Mouse (Mus musculus): Measurements from ENCODE around the gene Pkig. TPM values are rescaled to one million over a fixed set of nuclear protein-coding genes. Genes with fewer than 3 reads are reported as not detected.

Gene Pkig
- polyA plus RNA-seq, 1 experiment from 2014 or later, result 66.3 TPM

DNA sequence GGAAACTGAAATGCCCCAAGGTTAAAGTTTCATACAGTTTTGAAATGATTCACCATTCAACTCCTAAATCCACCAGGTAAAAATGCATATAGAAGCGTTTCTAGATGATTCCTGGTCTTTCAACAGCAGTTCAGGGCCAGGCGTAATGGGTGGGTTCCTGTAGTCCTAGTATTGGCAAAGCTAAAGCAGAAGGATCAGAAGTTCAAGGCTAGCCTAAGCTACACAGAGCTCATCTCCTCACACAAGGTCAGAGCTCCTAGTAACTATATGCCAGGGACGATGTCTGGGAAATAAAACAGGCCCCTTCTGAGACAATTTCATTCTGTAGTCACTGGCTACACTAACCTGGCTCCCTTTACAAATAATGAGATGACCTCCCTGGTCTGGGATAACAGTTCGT lies 27.0 kb upstream of the Pkig start:
- Histone ChIP-seq H3K27ac (replicated peaks) (no peak overlapping the region), H3K4me2 (replicated peaks; ENCODE audit: low read depth) (no peak overlapping the region), H3K9me3 (ENCODE audit: control insufficient read depth, low read length) (no peaks in the 10 kb centered on the region), H3K4me1 (replicated peaks; ENCODE audit: control insufficient read depth, insufficient read depth) (no peaks in the 10 kb centered on the region), H3K36me3 (ENCODE audit: control insufficient read depth, insufficient read depth, low read length) (peaks cover 27% of the 10 kb centered on the region), H3K4me3 (ENCODE audit: low read depth, low read length) (no peak overlapping the region), H3K27me3 (ENCODE audit: control insufficient read depth, insufficient read depth, low read length) (no peaks in the 10 kb centered on the region), H3K9ac (ENCODE audit: low read length) (no peak overlapping the region)
- DNase-seq (ENCODE audit: low spot score), result no peak
- ATAC-seq (ENCODE audit: low FRiP score, low TSS enrichment), result no peak
- WGBS, result 93% methylated on average over 4 of the region's 4 CpGs
- TF ChIP-seq CTCF (IDR thresholded peaks at IDR 0.05; ENCODE audit: low read depth), result no peak
- TF ChIP-seq EP300 (optimal IDR thresholded peaks at IDR 0.05), result no peak

GRCm38 (mm10) chr2:163631715-163632114 lies 26.5 kb upstream of the Pkig start:
- peaks cover 23% of the 10 kb centered on the region for H3K36me3 ChIP-seq (ENCODE audit: control insufficient read depth, insufficient read depth, low read length)
- no peak overlapping the region for H3K9ac ChIP-seq (ENCODE audit: low read length)
- H3K27me3 ChIP-seq (ENCODE audit: control insufficient read depth, insufficient read depth, low read length), result no peaks in the 10 kb centered on the region
- no peak overlapping the region for H3K27ac ChIP-seq (replicated peaks)
- H3K9me3 ChIP-seq (ENCODE audit: control insufficient read depth, low read length), result no peaks in the 10 kb centered on the region
- ATAC-seq (ENCODE audit: low FRiP score, low TSS enrichment) (no peak), DNase-seq (ENCODE audit: low spot score) (no peak)
- H3K4me2 ChIP-seq (replicated peaks; ENCODE audit: low read depth), result no peak overlapping the region
- 97% methylated on average over 2 of the region's 2 CpGs for WGBS
- TF ChIP-seq EP300 (optimal IDR thresholded peaks at IDR 0.05) (no peak), CTCF (IDR thresholded peaks at IDR 0.05; ENCODE audit: low read depth) (peak; percentile 33; the same call in 1 of the 2 replicates)
- H3K4me3 ChIP-seq (ENCODE audit: low read depth, low read length), result no peak overlapping the region
- no peaks in the 10 kb centered on the region for H3K4me1 ChIP-seq (replicated peaks; ENCODE audit: control insufficient read depth, insufficient read depth)

DNA sequence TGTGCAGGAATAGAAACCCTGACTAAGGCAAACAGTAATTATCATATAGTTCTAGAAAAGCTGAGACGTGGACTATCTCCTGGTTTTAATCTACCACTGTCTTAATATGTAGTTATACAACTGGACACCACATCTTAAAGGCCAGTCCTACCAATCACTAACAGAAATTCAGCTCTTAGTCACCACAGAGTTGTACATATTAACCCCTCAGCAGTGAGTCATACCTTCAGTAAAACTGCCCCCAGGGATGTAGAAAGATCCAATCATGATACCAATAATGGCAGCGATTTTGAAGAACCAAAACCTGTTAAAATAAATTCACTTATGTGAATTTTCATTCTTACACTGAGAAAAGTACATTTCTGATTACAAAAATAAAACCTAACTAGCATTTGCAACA lies 24.0 kb upstream of the Pkig start:
- Histone ChIP-seq H3K9me3 (ENCODE audit: control insufficient read depth, low read length) (no peaks in the 10 kb centered on the region), H3K27ac (replicated peaks) (no peak overlapping the region), H3K4me2 (replicated peaks; ENCODE audit: low read depth) (no peak overlapping the region), H3K36me3 (ENCODE audit: control insufficient read depth, insufficient read depth, low read length) (peaks cover 14% of the 10 kb centered on the region), H3K27me3 (ENCODE audit: control insufficient read depth, insufficient read depth, low read length) (no peaks in the 10 kb centered on the region), H3K4me1 (replicated peaks; ENCODE audit: control insufficient read depth, insufficient read depth) (no peaks in the 10 kb centered on the region), H3K4me3 (ENCODE audit: low read depth, low read length) (no peak overlapping the region), H3K9ac (ENCODE audit: low read length) (no peak overlapping the region)
- no peak for TF ChIP-seq CTCF (IDR thresholded peaks at IDR 0.05; ENCODE audit: low read depth)
- WGBS, result 91% methylated on average over 2 of the region's 2 CpGs
- DNase-seq (ENCODE audit: low spot score) (no peak), ATAC-seq (ENCODE audit: low FRiP score, low TSS enrichment) (no peak)

DNA sequence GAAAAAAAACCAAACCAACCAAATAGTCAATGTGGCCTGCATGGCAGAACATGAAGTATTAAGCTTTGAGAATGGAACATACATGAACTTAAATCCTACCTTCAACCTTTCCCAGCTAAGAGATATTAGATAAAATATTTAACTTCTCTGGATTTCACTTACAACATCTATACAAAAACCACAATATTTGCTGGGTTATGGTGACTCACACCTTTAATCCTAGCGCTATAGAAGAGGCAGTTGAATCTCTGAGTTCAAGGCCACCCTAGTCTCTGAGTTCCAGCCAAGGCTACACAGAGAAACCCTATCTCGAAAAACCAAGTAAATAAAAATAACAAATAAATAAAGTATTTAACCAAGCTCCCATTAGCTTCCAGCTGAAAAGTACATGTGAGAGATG lies 22.1 kb upstream of the Pkig start:
- no peaks in the 10 kb centered on the region for H3K27me3 ChIP-seq (ENCODE audit: control insufficient read depth, insufficient read depth, low read length)
- WGBS, result 89% methylated on average over 2 of the region's 2 CpGs
- H3K36me3 ChIP-seq (ENCODE audit: control insufficient read depth, insufficient read depth, low read length), result 0 out of 2 replicates have a peak, but pooled peaks cover 6% of the 10 kb centered on the region
- no peak overlapping the region for H3K4me3 ChIP-seq (ENCODE audit: low read depth, low read length)
- no peak overlapping the region for H3K9ac ChIP-seq (ENCODE audit: low read length)
- TF ChIP-seq EP300 (optimal IDR thresholded peaks at IDR 0.05) (no peak), CTCF (IDR thresholded peaks at IDR 0.05; ENCODE audit: low read depth) (no peak)
- H3K27ac ChIP-seq (replicated peaks), result no peak overlapping the region
- no peaks in the 10 kb centered on the region for H3K9me3 ChIP-seq (ENCODE audit: control insufficient read depth, low read length)
- no peak overlapping the region for H3K4me2 ChIP-seq (replicated peaks; ENCODE audit: low read depth)
- no peak for DNase-seq (ENCODE audit: low spot score)
- ATAC-seq (ENCODE audit: low FRiP score, low TSS enrichment), result no peak
- no peaks in the 10 kb centered on the region for H3K4me1 ChIP-seq (replicated peaks; ENCODE audit: control insufficient read depth, insufficient read depth)

GRCm38 (mm10) chr2:163637655-163638266 lies 20.4 kb upstream of the Pkig start:
- H3K27ac ChIP-seq (replicated peaks), result no peak overlapping the region
- no peaks in the 10 kb centered on the region for H3K27me3 ChIP-seq (ENCODE audit: control insufficient read depth, insufficient read depth, low read length)
- 0 out of 2 replicates have a peak, but pooled peaks cover 6% of the 10 kb centered on the region for H3K36me3 ChIP-seq (ENCODE audit: control insufficient read depth, insufficient read depth, low read length)
- TF ChIP-seq EP300 (optimal IDR thresholded peaks at IDR 0.05), result no peak
- TF ChIP-seq CTCF (IDR thresholded peaks at IDR 0.05; ENCODE audit: low read depth), result no peak
- no peaks in the 10 kb centered on the region for H3K4me1 ChIP-seq (replicated peaks; ENCODE audit: control insufficient read depth, insufficient read depth)
- no peaks in the 10 kb centered on the region for H3K9me3 ChIP-seq (ENCODE audit: control insufficient read depth, low read length)
- 44% methylated on average over 5 of the region's 5 CpGs for WGBS
- ATAC-seq (ENCODE audit: low FRiP score, low TSS enrichment) (no peak), DNase-seq (ENCODE audit: low spot score) (no peak)
- H3K9ac ChIP-seq (ENCODE audit: low read length), result no peak overlapping the region
- no peak overlapping the region for H3K4me3 ChIP-seq (ENCODE audit: low read depth, low read length)
- no peak overlapping the region for H3K4me2 ChIP-seq (replicated peaks; ENCODE audit: low read depth)

DNA sequence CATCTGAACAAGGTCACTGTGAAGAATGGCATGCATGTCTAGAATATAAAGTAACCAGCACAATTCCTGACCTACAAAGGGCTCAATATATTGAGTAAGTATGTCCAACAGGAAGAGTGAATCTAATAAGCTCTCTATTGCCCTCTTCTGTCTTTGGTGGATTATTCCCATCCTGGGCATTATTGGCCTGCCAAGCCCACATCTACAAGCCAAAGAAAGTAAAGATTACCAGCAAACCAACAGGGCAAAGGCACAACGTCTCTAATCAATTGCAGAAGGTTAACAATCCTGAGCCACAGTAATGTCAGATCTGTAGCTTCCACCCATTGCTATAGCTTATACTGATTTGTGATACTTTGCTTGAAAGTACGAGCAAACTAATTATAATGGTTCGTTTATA lies 17.7 kb upstream of the Pkig start:
- no peak overlapping the region for H3K27ac ChIP-seq (replicated peaks)
- no peak overlapping the region for H3K4me2 ChIP-seq (replicated peaks; ENCODE audit: low read depth)

More for the DNA sequence above, 17.7 kb upstream of the Pkig start:
- Histone ChIP-seq H3K36me3 (ENCODE audit: control insufficient read depth, insufficient read depth, low read length) (0 out of 2 replicates have a peak, but pooled peaks cover 2% of the 10 kb centered on the region), H3K9ac (ENCODE audit: low read length) (no peak overlapping the region), H3K4me3 (ENCODE audit: low read depth, low read length) (no peak overlapping the region), H3K4me1 (replicated peaks; ENCODE audit: control insufficient read depth, insufficient read depth) (no peaks in the 10 kb centered on the region), H3K27me3 (ENCODE audit: control insufficient read depth, insufficient read depth, low read length) (no peaks in the 10 kb centered on the region), H3K9me3 (ENCODE audit: control insufficient read depth, low read length) (no peaks in the 10 kb centered on the region)
- ATAC-seq (ENCODE audit: low FRiP score, low TSS enrichment) (no peak), DNase-seq (ENCODE audit: low spot score) (no peak)
- 88% methylated on average over 3 of the region's 3 CpGs for WGBS
- TF ChIP-seq CTCF (IDR thresholded peaks at IDR 0.05; ENCODE audit: low read depth) (peak; percentile 47), EP300 (optimal IDR thresholded peaks at IDR 0.05) (no peak)
